Mouse (Mus musculus) adrenal gland, adult 18-20 months (tissue): ENCODE measurements around the gene Cyp1b1. TPM values are rescaled to one million over a fixed set of nuclear protein-coding genes. Genes with fewer than 3 reads are reported as not detected.

Experiments
- DNase-seq, 2 experiments: peaks; one replicate each; pipeline ENCODE4 v3.0.0; 2021 to 2022; ENCODE audit warnings: low spot score in 2 of 2
- long read RNA-seq, 2 experiments: library from polyadenylated mRNA; stranded (forward); transcript quantifications; one replicate each; pipeline ENCODE4 v2.0.0; 2021
- total RNA-seq, 2 experiments: library from RNA; stranded (reverse); gene quantifications; 1 replicate in 1 of 2; 2 replicates in 1 of 2; pipeline ENCODE4 v1.2.3; 2021

The Cyp1b1 gene
- total RNA-seq: 10 to 100 TPM; 28.1 to 39.5 TPM
- long read RNA-seq, experiment 1, full-length matches to known transcripts: 7 of 8 reads
- long read RNA-seq, experiment 1, partial matches to known transcripts: 1 of 8 reads
- long read RNA-seq, experiment 1, other reads (novel, unspliced or antisense): 0 of 8 reads
- long read RNA-seq, experiment 2, full-length matches to known transcripts: 4 of 7 reads
- long read RNA-seq, experiment 2, partial matches to known transcripts: 0 of 7 reads
- long read RNA-seq, experiment 2, other reads (novel, unspliced or antisense): 3 of 7 reads

DNA sequence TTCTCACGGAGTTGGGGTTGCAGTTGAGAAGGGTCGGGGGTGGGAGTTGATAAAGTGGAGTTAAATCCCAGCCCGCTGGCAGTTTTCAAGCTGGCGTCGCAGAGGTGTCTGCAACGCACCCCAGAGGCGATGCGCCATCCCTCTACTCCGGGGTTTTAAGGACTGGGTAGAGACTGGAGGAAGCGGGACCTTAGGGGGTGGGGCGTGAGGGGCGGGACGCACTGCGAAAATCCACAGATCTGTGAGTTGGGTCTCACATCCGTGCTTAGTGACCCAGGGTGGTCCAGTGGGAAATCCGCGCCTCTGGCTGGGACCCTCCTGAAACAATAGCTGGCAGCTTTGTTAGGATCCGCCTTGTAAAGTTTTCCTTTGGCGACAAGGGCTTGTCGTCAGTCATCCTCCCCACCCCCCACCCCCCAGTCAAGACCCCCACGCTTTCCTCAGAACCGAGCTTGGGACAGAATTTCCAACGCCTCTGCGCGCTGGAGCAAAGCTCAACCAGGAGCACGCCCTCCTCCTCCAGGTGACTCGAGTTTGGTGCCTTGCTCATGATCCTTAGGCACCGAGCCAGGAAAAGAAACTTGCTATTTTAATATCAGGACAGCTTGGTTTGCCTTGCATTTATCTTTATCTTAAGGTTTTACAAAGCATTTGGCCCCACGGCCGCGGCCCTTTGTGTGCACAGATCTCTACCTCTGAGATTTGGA lies at the start of gene Cyp1b1:
Gene Cyp1b1, minus strand, starts transcription at position 131 of the 707 bp plus-strand sequence.
- no peak for DNase-seq

DNA sequence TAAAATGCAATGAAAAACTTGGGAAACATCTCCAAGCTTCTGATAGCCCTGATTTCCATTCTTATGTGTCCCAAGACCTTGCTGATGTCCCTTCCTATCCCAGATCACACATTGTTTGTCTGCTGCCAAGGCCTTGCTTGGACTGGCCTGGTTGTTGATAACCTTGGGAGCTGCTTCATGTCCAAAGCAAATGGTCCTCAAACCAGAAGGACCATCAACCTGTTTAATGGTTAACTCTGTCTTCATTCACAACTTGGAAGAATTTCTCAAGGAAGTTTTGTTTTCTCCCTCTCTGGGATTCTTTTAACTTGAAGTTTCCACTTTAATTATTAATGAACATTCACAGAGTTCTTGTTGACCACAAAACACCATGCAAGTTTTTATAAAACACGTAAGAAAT lies 47.0 kb upstream of the Cyp1b1 start:
- no peak for DNase-seq

DNA sequence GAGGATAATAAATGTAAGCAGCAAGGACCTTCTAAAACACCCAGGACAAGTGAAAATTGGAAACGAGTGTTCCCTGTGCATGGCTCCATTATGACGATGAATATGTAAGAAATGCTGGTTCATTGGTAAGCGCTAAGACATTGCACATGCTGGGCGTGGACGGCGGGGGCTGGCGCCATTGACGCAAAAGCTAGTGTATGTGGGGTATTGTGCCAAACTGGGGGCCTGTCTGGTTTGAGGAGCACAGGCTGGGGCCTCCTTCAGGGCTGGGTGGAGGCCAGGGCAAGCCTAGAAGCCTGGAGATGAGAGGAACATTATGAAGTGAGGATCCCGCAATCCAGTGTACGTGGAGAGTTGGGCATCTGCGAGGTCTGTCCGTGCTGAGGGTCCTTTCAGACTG lies 39.0 kb upstream of the Cyp1b1 start:
- no peak for DNase-seq

DNA sequence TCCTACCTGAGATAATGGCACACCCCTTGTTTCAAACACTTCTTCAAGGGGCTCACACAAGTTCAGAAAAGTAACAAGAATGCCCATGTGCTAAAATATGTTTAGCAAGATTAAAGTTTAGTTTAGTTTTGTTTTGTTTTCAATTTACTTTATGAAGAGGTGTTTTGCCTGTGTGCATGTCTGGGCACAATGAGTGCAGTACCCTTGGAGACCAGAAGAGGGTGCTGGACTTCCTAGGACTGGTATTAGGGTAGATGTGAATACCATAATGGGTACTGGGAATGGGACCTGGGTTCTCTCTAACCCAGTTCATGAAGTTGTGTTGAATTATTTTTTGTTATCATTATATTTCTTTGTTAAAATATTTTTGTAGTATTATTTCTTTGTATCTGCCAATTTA lies 38.0 kb upstream of the Cyp1b1 start:
- no peak for DNase-seq

DNA sequence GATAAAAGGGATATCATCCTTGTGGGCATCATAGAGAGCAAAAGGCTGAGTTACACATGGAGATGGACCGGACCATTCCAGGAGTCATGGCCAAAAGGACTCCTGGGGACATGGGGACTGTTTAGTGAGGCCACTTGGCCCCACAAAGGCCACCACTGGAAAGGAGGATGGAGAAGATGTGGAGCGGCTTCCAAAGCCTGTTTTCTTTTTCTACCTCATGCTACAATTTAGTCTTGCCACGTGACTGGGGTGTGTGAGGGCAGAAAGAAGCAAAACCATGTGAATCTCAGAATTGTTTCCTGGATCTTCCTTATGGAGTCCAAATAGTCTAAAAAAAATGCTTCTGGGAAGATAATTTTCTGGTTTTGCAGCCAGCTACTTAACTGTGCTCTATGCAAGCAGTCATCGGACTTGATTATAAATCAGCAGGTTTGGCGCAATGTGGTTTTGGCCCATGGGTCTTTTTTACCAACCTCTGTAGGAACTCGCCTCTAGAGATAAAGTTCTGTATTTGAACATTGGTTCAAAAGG lies 36.9 kb upstream of the Cyp1b1 start:
- DNase-seq: no peak

DNA sequence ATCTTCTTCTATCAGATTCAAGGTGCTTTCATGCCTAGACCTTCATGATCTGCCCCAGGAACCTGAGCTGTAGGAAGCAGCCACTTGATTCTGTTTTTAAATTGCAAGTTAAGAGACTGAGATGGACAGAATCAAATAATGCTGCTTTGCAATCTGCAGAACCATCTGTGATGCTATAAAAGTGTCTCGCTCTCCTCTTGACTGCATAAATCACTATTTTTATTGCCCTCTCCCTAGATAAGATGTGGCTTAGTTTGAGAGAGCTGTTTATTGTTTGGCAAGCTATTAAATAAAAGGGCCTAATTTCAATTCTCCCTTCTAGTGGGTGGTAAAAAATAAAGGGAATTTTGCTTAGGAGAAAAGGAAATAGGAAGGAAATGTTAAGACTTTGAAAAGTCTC lies 34.8 kb upstream of the Cyp1b1 start:
- no peak for DNase-seq

DNA sequence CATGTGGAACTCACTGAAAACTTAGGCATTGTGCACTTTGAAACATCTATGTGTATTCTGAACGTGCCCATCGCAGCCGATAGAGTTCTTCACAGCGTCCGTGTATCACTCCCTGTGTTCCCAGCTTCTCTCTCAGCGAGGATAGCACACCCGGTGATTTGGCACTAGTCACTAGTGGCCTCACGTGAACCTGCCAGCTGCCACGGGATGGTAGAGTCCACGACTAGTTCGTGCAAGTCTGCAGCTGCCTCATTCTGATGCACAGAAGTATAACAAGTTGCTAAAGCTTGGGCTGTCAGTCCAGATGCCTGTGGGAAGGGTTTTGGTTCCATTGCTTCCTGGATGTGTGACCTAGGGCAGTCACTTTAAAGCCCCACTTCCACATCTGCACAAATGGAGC lies 32.1 kb upstream of the Cyp1b1 start:
- DNase-seq: no peak

DNA sequence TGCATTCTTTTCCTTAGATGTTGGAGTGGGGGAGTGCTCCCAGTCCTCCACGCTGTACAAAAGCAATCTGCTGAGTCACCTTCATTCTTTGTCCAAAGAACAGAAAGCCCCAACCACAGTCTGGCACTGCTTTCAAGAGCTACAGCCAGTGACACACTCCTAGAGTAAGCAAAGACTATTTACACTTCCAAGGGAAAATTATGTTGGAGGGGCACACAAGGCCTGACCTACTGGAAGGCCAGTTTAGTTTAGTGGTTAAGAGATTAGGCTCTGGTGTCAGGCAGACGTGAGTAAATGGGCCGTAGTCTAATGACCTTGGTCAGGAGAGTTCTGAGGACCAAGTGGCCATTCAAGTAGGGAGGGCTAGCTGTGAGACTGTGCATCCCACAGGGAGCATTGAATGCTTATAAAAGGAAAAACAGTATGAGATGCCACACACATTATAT lies 31.3 kb upstream of the Cyp1b1 start:
- DNase-seq: no peak

DNA sequence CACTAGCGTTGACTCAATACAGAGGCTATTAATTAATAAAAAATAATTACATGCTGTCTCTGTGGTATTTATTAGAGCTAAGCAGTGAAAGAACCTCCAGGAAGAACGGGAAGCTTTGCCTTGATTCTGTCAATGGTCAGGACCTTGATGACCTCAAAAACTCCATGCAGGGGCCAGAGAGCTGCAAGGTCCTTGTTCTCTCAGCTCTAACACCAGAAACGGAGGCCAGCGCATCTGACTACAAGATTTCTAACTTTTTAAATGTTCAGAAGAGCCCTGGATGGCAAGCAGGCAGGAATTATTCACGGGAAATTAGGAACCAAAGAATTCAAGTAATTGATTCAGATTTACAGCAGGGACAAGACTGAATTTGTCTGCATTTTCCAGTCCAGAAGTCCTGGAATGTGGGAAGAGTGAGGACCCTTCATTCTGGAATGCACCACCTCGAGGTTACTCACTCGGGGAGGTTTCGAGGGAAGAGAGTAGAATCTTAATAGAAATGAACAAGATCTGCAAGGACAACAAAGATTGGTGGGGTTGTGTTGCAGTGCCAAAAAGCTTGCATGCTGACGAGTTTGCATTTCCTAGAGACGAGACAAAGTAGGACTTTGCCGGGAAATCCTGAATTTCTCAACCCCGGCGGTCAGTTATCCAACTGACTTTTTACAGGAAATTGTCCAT lies 30.3 kb upstream of the Cyp1b1 start:
- DNase-seq: no peak

DNA sequence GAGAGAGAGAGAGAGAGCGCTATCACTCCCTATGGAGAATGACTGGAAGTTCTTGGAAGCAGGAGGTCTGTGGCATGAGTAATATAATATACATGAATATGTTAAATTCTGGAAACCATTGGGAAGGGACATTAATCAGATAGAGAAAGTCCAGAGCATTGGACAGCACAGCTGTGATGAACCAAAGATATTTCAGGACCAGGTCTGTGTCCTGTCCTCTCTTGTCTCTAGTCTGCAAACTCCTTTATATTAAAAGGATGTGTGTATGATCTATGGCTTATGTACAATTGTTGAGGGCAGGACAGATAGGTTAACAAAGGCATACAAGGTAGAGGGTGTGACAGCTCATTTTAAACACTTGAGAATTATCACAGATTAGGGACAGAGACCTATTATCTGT lies 28.6 kb upstream of the Cyp1b1 start:
- no peak for DNase-seq

DNA sequence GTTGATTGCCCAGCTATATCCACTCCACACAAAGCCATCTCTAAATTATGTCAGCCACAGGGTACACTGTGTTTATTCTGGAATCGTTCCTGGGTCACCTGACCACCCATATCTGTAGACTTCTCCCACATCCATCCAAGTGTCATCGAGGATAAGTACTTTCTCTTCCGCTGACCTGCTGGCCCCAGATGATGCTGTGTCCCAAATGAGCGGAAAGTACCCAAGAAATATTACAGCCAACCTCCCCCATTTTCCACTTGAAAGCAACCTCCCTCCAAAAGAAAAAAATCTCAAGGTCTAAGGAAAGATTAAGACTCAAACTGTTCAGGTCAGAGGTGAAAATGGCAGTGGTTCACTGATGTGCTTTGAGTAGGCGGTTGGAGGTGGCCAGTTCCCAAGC lies 27.8 kb upstream of the Cyp1b1 start:
- DNase-seq: no peak

DNA sequence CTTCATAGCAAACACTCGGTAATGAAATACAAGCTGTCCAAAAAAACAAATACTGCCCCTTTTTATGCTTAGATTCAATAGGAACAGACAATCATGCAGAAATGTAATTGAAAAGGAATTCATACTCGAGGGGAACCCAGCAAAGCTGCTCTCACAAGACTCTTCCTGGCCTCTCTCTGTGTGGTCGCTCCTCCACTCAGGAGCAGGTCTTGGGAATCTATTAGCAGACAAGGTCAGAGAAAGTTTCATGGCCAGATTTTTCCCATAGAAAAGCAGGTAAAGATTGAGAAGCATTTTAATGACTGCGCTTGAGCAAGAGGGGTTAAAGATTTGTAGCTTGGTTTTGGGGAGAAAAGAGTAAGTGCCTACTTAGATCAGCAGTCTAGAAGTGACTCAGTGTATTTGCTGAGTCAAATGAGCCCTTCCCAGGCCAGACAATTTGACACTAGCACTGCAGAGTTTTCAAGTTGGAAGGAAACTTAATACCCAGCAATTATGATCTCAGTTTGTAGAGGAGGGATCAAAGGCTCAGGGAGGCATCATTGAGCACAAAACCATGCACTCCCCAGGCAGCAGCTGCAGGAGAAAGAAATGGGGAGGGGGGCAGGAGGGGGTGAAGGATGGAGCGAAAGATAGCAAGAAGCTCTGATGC lies 24.1 kb upstream of the Cyp1b1 start:
- DNase-seq: no peak

DNA sequence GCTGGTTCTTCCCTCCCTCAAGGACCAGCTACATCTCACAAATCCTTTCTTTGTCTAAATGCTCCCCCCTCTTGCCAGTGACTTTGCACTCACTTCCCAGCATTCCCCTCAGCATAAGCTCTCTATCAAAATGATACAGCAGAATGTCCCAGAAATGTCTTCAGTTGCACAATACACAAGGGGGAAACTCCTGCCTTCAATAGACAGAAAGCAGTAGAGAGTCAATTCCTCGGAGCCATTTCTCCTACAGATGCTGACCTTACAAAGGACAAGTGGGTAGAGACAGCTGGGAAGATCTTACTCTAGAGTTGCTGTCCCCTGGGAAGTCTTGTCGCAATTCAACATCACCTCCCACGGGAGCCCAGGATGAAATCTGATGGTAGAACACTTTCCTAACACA lies 22.7 kb upstream of the Cyp1b1 start:
- no peak for DNase-seq

DNA sequence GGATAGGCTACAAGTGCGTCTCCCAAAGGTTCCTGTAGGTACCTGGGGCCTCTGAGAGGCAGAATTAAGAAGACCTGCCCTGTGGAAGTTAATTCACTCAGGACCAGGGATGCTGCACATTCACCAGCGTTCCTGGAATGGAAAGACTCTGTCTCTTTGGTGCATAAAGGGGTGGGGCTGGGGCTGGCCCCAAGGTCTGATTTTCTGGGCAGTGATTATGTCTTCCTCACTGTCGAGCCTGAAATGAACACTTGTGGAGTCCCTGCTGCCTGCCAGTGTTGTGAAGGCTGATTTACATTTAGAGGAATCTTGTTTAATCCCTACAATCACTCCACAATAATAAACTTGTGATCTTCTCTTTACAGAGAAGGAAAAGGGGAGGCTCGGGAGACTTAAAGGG lies 18.2 kb upstream of the Cyp1b1 start:
- no peak for DNase-seq

DNA sequence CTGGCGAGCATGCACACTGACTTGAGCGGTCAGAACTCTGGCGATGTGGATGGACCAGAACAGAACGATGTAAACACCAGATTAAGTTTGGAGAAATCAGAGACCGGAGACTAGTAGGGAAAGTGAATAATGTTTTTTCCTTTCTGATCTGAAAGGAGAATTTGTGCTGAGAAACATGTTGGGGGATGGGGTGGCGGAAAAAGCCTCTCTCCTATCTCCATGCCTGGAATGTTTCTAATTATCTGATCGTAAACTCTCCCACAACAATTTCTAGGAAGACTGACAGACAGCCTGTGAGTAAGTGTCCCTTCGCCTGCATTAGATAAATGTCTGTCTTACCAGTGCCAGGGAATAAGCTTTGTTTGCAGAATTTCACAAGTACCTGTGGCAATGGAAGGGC lies 16.1 kb upstream of the Cyp1b1 start:
- DNase-seq: no peak

DNA sequence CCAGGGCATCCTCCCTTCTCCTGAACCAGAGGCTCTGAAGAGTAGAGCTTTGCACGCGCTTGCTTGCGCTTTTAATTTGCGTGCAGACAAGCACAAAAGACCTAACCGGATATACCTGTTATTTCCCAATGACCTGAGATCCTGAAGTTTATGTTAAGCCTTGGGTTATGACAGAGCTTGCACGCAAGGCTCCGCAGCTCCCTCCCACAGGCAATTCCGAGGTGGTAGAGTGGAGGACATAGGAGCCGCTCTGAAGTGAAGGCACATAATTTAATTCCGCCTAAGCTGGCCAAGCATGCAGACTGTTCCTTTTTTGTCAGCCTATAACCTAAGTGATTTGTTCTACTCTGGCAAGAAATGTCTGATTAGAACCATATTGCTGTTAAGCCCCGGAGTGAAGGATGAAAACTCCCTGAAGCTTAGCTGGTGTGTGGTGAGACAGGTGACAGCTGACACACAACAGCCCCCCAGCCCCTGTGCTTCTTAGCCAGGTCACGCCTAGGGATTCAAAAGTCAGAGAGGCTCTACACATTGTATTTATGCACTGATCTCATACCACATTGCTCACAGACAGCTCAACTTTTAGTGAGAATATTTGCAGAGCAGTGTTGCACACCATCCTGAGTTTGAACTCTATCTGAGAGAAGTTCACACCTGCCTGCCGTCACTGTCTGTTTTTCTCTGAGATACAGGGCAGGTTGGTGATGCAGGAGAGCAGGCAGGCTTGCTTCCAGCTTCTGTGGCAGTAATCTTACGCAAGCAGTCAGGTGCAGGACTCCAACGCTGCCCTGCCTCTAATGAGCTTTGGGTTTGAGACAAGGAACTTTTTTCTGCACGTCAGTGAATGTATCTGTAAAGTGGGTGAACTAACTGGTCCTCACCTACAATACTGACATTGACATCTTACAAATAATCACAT lies 14.0 kb upstream of the Cyp1b1 start:
- DNase-seq: no peak

DNA sequence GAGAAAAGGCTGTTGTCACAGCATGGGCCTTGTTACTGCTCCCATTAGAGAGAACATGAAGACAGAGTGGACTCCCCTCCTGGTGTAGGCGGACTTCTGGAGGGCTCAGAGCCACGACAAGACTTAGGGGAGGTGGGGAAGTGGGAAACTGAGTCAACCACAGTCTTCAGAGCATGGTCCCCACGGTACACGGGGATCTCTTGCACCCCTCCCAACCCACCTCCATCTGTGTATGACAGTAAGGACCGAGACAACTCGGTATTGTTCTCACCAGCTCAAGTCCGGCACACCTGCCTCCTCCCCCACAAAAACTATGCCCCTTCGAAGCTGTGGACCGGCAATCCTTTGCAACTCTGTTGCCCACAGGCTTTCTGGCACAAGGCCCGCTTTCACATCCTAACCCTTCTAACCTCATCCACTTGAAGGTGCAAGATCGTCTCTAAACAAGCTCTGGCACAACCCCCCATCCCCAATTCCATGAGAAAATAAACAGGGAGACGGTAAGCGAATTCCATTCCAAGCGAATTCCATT lies 13.3 kb upstream of the Cyp1b1 start:
- DNase-seq: no peak

DNA sequence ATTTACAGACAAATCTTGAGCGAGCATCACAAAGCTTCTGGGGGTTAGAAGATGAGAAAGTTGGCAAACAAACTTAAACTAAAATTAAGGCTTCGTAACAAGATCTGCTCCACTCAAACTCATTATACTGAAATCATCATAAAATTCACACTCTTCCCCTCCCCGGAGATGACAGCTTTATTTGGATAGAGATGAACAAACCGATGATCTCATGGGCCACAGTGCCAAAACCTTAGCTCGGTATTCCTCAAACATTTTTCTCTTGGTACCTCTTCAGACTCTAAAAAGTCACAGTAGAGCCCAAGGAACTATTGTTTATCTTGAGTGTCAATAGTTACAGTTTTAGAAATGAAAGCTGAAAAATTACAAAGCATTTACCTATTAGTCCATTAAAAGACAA lies 11.8 kb upstream of the Cyp1b1 start:
- DNase-seq: no peak

DNA sequence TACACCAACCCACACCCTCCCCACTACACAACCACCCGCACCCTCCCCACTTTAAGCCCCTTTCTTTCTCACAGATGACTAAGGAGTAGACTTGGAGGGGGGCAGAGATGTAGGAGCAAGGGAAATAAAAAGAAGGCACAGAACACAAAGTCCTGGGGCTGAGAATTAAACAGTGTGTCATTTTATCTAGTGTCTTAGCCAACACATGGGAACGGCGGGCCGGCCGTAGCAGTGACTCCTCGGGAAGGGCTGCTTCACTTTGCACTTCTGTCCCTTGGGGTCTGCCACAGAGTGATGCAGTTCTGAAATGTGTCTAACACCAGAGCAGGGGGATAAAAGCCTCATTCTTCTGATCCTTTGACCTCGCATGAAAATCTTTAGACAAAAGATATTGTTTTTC lies 5.8 kb upstream of the Cyp1b1 start:
- no peak for DNase-seq

DNA sequence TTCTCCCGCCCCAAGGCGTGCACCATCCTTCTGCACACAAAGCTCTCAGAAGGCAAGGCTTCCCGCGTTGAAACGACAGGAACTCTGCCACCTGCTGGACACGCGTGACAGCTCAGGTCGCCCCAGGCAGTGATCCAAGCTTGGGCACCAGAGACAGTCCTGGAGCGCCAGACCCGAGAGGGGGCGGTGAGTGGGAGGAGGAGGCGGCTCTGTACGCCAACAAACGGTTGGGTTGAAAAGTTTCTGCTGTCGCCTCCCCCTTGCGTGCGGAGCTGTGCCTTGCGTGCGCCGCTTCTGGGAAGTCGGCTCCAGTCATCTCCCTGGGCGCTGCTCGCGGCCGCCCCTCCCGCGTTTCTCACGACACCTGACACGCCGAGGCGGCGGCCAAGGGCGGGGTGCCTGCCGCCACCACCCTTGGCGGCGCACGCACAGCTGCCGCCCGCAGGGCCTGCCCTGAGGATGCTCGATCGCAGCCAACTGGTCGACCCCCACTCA lies 835 bp upstream of the Cyp1b1 start:
- peak; percentile 81 to 82 for DNase-seq
